Mouse (Mus musculus) layer of hippocampus, postnatal 10 days (tissue): ENCODE results near the gene Krt6a. TPM values are rescaled to one million over a fixed set of nuclear protein-coding genes. Genes with fewer than 3 reads are reported as not detected.

Source experiments
- microRNA-seq, 2 experiments: library from miRNA; unstranded; fragments of <30 nt; microRNA quantifications; one replicate each; pipeline ENCODE4 v1.2.0; 2021
- total RNA-seq, 2 experiments: library from RNA; stranded (reverse); gene quantifications; 2 replicates each; pipeline ENCODE4 v1.2.3; 2021

The Krt6a gene
- total RNA-seq, 2 experiments from 2014 or later = not detected

Small RNA genes within 50 kb of the gene (microRNA-seq; reads per million reads assigned to microRNA genes)
- gene Gm44323 = 0 reads per million in 2 experiments
- gene Gm44342 = 0 reads per million in 2 experiments
- gene Gm44383 = 0 reads per million in 2 experiments
- 0 reads per million in 2 experiments for gene Gm44479

Other genes starting within 250 kb of the Krt6a start
- gene Krt88, start 246.6 kb downstream of the Krt6a start, total RNA-seq = not detected
- gene Krt81, start 230.6 kb downstream of the Krt6a start, total RNA-seq = not detected
- under 1 TPM in 1 of 2 experiments, not detected in 1; 0.23 TPM for gene Krt86, start 220.8 kb downstream of the Krt6a start, total RNA-seq
- gene Krt83, start 202.8 kb downstream of the Krt6a start, total RNA-seq = not detected
- gene Gm49425, start 177.0 kb downstream of the Krt6a start, total RNA-seq = not detected
- not detected for gene Krt84, start 161.5 kb downstream of the Krt6a start, total RNA-seq
- not detected for gene Krt82, start 143.6 kb downstream of the Krt6a start, total RNA-seq
- gene Krt90, start 131.4 kb downstream of the Krt6a start, total RNA-seq = under 1 TPM in 1 of 2 experiments, not detected in 1; 0.25 TPM
- under 1 TPM in 1 of 2 experiments, not detected in 1; 0.13 TPM for gene Krt75, start 120.4 kb downstream of the Krt6a start, total RNA-seq
- gene Gm5414, start 66.1 kb downstream of the Krt6a start, total RNA-seq = not detected
- gene Gm5478, start 46.9 kb downstream of the Krt6a start, total RNA-seq = not detected
- gene Krt6b, start 14.0 kb downstream of the Krt6a start, total RNA-seq = not detected
- gene Krt5, start 18.6 kb upstream of the Krt6a start, total RNA-seq = not detected
- not detected for gene Krt71, start 48.8 kb upstream of the Krt6a start, total RNA-seq
- not detected for gene Krt72, start 92.2 kb upstream of the Krt6a start, total RNA-seq
- gene Krt73, start 108.0 kb upstream of the Krt6a start, total RNA-seq = 1 to 10 TPM; 2.7 to 4.4 TPM
- 1 to 10 TPM; 2.0 to 2.1 TPM for gene Krt2, start 123.9 kb upstream of the Krt6a start, total RNA-seq
- gene Krt1, start 156.5 kb upstream of the Krt6a start, total RNA-seq = 1 to 10 TPM; 5.4 to 6.9 TPM
- 10 to 100 TPM in 1 of 2 experiments, 1 to 10 TPM in 1; 9.5 to 10.4 TPM for gene Krt77, start 175.4 kb upstream of the Krt6a start, total RNA-seq
- not detected for gene Krt76, start 198.6 kb upstream of the Krt6a start, total RNA-seq
- gene Krt4, start 230.4 kb upstream of the Krt6a start, total RNA-seq = not detected
- under 1 TPM; 0.34 to 0.51 TPM for gene Krt79, start 246.0 kb upstream of the Krt6a start, total RNA-seq